Mouse (Mus musculus): ENCODE data around the gene Robo1. TPM values are rescaled to one million over a fixed set of nuclear protein-coding genes. Genes with fewer than 3 reads are reported as not detected.
"Not testable (repeated sequence)": the region's sequence is repeated elsewhere in the genome, so short reads cannot be mapped to it uniquely, and the experiment has no call there.

Robo1 gene
- polyA plus RNA-seq, 1 experiment = 7.2 TPM

- DNase-seq (ENCODE audit: low spot score) = no peak
Measured at GRCm38 (mm10) chr16:72444428-72445135, 136.5 kb downstream of the Robo1 start.

- no peak for DNase-seq (ENCODE audit: low spot score)
Measured at GRCm38 (mm10) chr16:72458155-72458554, 150.0 kb downstream of the Robo1 start.

- no peak for DNase-seq (ENCODE audit: low spot score)
Measured at GRCm38 (mm10) chr16:72458576-72458975, 150.5 kb downstream of the Robo1 start.

- DNase-seq (ENCODE audit: low spot score) = no peak
Measured at GRCm38 (mm10) chr16:72465696-72466095, 157.6 kb downstream of the Robo1 start.

- no peak for DNase-seq (ENCODE audit: low spot score)
Measured at GRCm38 (mm10) chr16:72470037-72470673, 162.0 kb downstream of the Robo1 start.

GRCm38 (mm10) chr16:72510716-72511199, 202.7 kb downstream of the Robo1 start:
- no peak for DNase-seq (ENCODE audit: low spot score)

- DNase-seq (ENCODE audit: low spot score) = no peak
Measured at GRCm38 (mm10) chr16:72531337-72531736, 223.2 kb downstream of the Robo1 start.

- no peak for DNase-seq (ENCODE audit: low spot score)
Measured at GRCm38 (mm10) chr16:72533900-72534571, 225.9 kb downstream of the Robo1 start.

GRCm38 (mm10) chr16:72538171-72538570, 230.1 kb downstream of the Robo1 start:
- DNase-seq (ENCODE audit: low spot score) = no peak

GRCm38 (mm10) chr16:72543928-72544327, 235.8 kb downstream of the Robo1 start:
- no peak for DNase-seq (ENCODE audit: low spot score)

GRCm38 (mm10) chr16:72544950-72545349, 236.8 kb downstream of the Robo1 start:
- no peak for DNase-seq (ENCODE audit: low spot score)

GRCm38 (mm10) chr16:72551672-72552243, 243.7 kb downstream of the Robo1 start:
- no peak for DNase-seq (ENCODE audit: low spot score)

- DNase-seq (ENCODE audit: low spot score) = no peak
Measured at GRCm38 (mm10) chr16:72553713-72554112, 245.6 kb downstream of the Robo1 start.

- not testable (repeated sequence) for DNase-seq (ENCODE audit: low spot score)
Measured at GRCm38 (mm10) chr16:72562149-72562548, 254.0 kb downstream of the Robo1 start.

GRCm38 (mm10) chr16:72563196-72563963, 255.3 kb downstream of the Robo1 start:
- no peak for DNase-seq (ENCODE audit: low spot score)

GRCm38 (mm10) chr16:72575171-72575570, 267.1 kb downstream of the Robo1 start:
- no peak for DNase-seq (ENCODE audit: low spot score)

GRCm38 (mm10) chr16:72576956-72577355, 268.9 kb downstream of the Robo1 start:
- no peak for DNase-seq (ENCODE audit: low spot score)

GRCm38 (mm10) chr16:72584454-72585159, 276.5 kb downstream of the Robo1 start:
- DNase-seq (ENCODE audit: low spot score) = no peak

GRCm38 (mm10) chr16:72585160-72585813, 277.2 kb downstream of the Robo1 start:
- no peak for DNase-seq (ENCODE audit: low spot score)

- DNase-seq (ENCODE audit: low spot score) = no peak
Measured at GRCm38 (mm10) chr16:72587376-72588072, 279.4 kb downstream of the Robo1 start.

All from urinary bladder, adult 2 months (tissue).